Mouse (Mus musculus) lung, adult 2 months (tissue): Measurements from ENCODE around the gene Ripor1.

Experiments
- CTCF ChIP-seq: fragments of 200-500 bp; IDR thresholded peaks from 2 replicates; pipeline ENCODE4 v1.5.1; 2011; ENCODE audit warnings: mild to moderate bottlenecking, low read length, control low read depth; ENCODE audit not compliant: insufficient read depth
- POLR2A ChIP-seq: fragments of 200-500 bp; IDR thresholded peaks from 2 replicates; pipeline ENCODE4 v1.6.1; 2011; ENCODE audit warnings: low read depth, mild to moderate bottlenecking, control low read depth, low read length, borderline replicate concordance; ENCODE audit errors: extremely low read depth

- TF ChIP-seq CTCF (no peak), POLR2A (peak; percentile 51; the same call in 1 of the 2 replicates)
Measured at GRCm38 (mm10) chr8:105636018-105636962, 31.2 kb downstream of the Ripor1 start, which contains the start of gene Ctcf.
